Mouse (Mus musculus) heart, embryonic 11.5 days (tissue): ENCODE results near the gene Olfr2. TPM values are rescaled to one million over a fixed set of nuclear protein-coding genes. Genes with fewer than 3 reads are reported as not detected.

Experiments used
- ATAC-seq: fragments of 200-750 bp; cut with Nextera tagmentation; replicated peaks from 2 replicates; pipeline ENCODE4 v1.8.0; 2017; ENCODE audit warnings: moderate library complexity; ENCODE audit not compliant: insufficient number of reproducible peaks, low FRiP score, low TSS enrichment
- H3K27ac ChIP-seq: fragments of 300-500 bp; sonication (generic); 2 replicates; pipeline ENCODE4 v1.5.1; 2014; ENCODE audit warnings: mild to moderate bottlenecking, low read depth, low read length
- H3K27me3 ChIP-seq: fragments of 300-500 bp; sonication (generic); 2 replicates; pipeline ENCODE4 v1.6.1; 2014; ENCODE audit warnings: mild to moderate bottlenecking, low read length, mixed read lengths; ENCODE audit not compliant: control insufficient read depth, insufficient read depth
- H3K36me3 ChIP-seq: fragments of 300-500 bp; sonication (generic); 2 replicates; pipeline ENCODE4 v1.6.1; 2014; ENCODE audit warnings: mild to moderate bottlenecking, low read length, moderate library complexity, mixed read lengths; ENCODE audit not compliant: control insufficient read depth, insufficient read depth
- H3K4me1 ChIP-seq: fragments of 300-500 bp; sonication (generic); 2 replicates; pipeline ENCODE4 v1.6.1; 2014; ENCODE audit warnings: low read length; ENCODE audit not compliant: control insufficient read depth, insufficient read depth
- H3K4me2 ChIP-seq: fragments of 300-500 bp; sonication (generic); 2 replicates; pipeline ENCODE4 v1.6.1; 2014; ENCODE audit warnings: mild to moderate bottlenecking, moderate library complexity
- H3K4me3 ChIP-seq: fragments of 300-500 bp; sonication (generic); 2 replicates; pipeline ENCODE4 v1.5.1; 2014; ENCODE audit warnings: low read depth, low read length
- H3K9ac ChIP-seq: fragments of 300-500 bp; sonication (generic); 2 replicates; pipeline ENCODE4 v1.6.1; 2014; ENCODE audit warnings: mild to moderate bottlenecking, low read depth, low read length, moderate library complexity
- H3K9me3 ChIP-seq: fragments of 300-500 bp; sonication (generic); replicated peaks from 2 replicates; pipeline ENCODE4 v1.6.1; 2016; ENCODE audit warnings: low read length; ENCODE audit not compliant: control insufficient read depth
- WGBS: fragments of 180-500 bp; shearing (Covaris S2); extraction: QIAGEN DNeasy Blood & Tissue Kit; methylation state at CpG from one replicate; pipeline ENCODE4 v1.1.7; 2014; ENCODE audit not compliant: insufficient replicate concordance; 5-methylcytosine and 5-hydroxymethylcytosine counted together
- polyA plus RNA-seq: library from polyadenylated mRNA; unstranded; fragments of >200 nt; fragmentation: Nextera tagmentation; extraction: Ambion mirVana; gene quantifications from 2 replicates; pipeline ENCODE4 v1.2.1, GENCODE M21; 2014

Gene Olfr2
- not detected in 2 replicates for polyA plus RNA-seq

- Histone ChIP-seq H3K4me3 (no peak within 1 kb of the TSS), H3K9me3 (0 out of 2 replicates have a peak, but pooled peaks cover 1% of the 10 kb centered on the region), H3K27me3 (no peaks in the 10 kb centered on the region), H3K36me3 (no peaks in the 10 kb centered on the region), H3K9ac (no peak within 1 kb of the TSS), H3K4me1 (no peaks in the 10 kb centered on the region), H3K27ac (no peak within 1 kb of the TSS), H3K4me2 (no peak within 1 kb of the TSS)
- ATAC-seq: no peak
- WGBS: 52% methylated on average over 1 of the region's 1 CpGs
Measured at GRCm38 (mm10) chr7:107005972-107006371, at the start of gene Olfr2. Gene Olfr2 (minus strand): TSS chr7:107006072.

- Histone ChIP-seq H3K9me3 (no peaks in the 10 kb centered on the region), H3K27me3 (no peaks in the 10 kb centered on the region), H3K4me2 (no peak overlapping the region), H3K36me3 (no peaks in the 10 kb centered on the region), H3K9ac (no peak overlapping the region), H3K27ac (no peak overlapping the region), H3K4me3 (no peak overlapping the region), H3K4me1 (no peaks in the 10 kb centered on the region)
- 38% methylated on average over 3 of the region's 3 CpGs for WGBS
- ATAC-seq: no peak
Measured at GRCm38 (mm10) chr7:107047578-107047977, 41.7 kb upstream of the Olfr2 start.

- Histone ChIP-seq H3K27ac (no peak overlapping the region), H3K4me2 (no peak overlapping the region), H3K27me3 (no peaks in the 10 kb centered on the region), H3K4me3 (no peak overlapping the region), H3K9me3 (no peaks in the 10 kb centered on the region), H3K4me1 (no peaks in the 10 kb centered on the region), H3K9ac (no peak overlapping the region), H3K36me3 (no peaks in the 10 kb centered on the region)
- 3% methylated on average over 5 of the region's 5 CpGs for WGBS
- ATAC-seq: no peak
Measured at GRCm38 (mm10) chr7:107045833-107046232, 40.0 kb upstream of the Olfr2 start.

- Histone ChIP-seq H3K4me2 (no peak overlapping the region), H3K36me3 (no peaks in the 10 kb centered on the region), H3K9me3 (no peaks in the 10 kb centered on the region), H3K27me3 (no peaks in the 10 kb centered on the region), H3K4me1 (no peaks in the 10 kb centered on the region), H3K27ac (no peak overlapping the region), H3K9ac (no peak overlapping the region), H3K4me3 (no peak overlapping the region)
- WGBS: 78% methylated on average over 1 of the region's 1 CpGs
- ATAC-seq: no peak
Measured at GRCm38 (mm10) chr7:107044407-107044806, 38.5 kb upstream of the Olfr2 start.

- Histone ChIP-seq H3K4me2 (no peak overlapping the region), H3K4me3 (no peak overlapping the region), H3K9me3 (no peaks in the 10 kb centered on the region), H3K36me3 (no peaks in the 10 kb centered on the region), H3K27me3 (no peaks in the 10 kb centered on the region), H3K9ac (no peak overlapping the region), H3K27ac (no peak overlapping the region), H3K4me1 (no peaks in the 10 kb centered on the region)
- ATAC-seq: no peak
- 80% methylated on average over 3 of the region's 3 CpGs for WGBS
Measured at GRCm38 (mm10) chr7:107043136-107043535, 37.3 kb upstream of the Olfr2 start.

GRCm38 (mm10) chr7:107039934-107040563 lies 34.2 kb upstream of the Olfr2 start:
- 66% methylated on average over 2 of the region's 2 CpGs for WGBS
- H3K36me3 ChIP-seq: no peaks in the 10 kb centered on the region
- no peaks in the 10 kb centered on the region for H3K9me3 ChIP-seq
- H3K27me3 ChIP-seq: no peaks in the 10 kb centered on the region
- no peaks in the 10 kb centered on the region for H3K4me1 ChIP-seq
- H3K9ac ChIP-seq: no peak overlapping the region
- no peak overlapping the region for H3K4me3 ChIP-seq
- no peak overlapping the region for H3K27ac ChIP-seq
- H3K4me2 ChIP-seq: no peak overlapping the region
- ATAC-seq: no peak

- 76% methylated on average over 1 of the region's 1 CpGs for WGBS
- Histone ChIP-seq H3K36me3 (no peaks in the 10 kb centered on the region), H3K4me1 (no peaks in the 10 kb centered on the region), H3K4me3 (no peak within 1 kb of the TSS), H3K4me2 (no peak within 1 kb of the TSS), H3K27me3 (no peaks in the 10 kb centered on the region), H3K9me3 (no peaks in the 10 kb centered on the region), H3K9ac (no peak within 1 kb of the TSS), H3K27ac (no peak within 1 kb of the TSS)
- no peak for ATAC-seq
Measured at GRCm38 (mm10) chr7:107030874-107031273, 25.0 kb upstream of the Olfr2 start, which contains the start of gene Olfr713. Gene Olfr713 (plus strand): TSS chr7:107031174.

- 17% methylated on average over 3 of the region's 3 CpGs for WGBS
- no peak overlapping the region for H3K9ac ChIP-seq
- H3K4me1 ChIP-seq: no peaks in the 10 kb centered on the region
- 0 out of 2 replicates have a peak, but pooled peaks cover 2% of the 10 kb centered on the region for H3K9me3 ChIP-seq
- no peak overlapping the region for H3K27ac ChIP-seq
- H3K36me3 ChIP-seq: no peaks in the 10 kb centered on the region
- no peak overlapping the region for H3K4me3 ChIP-seq
- ATAC-seq: no peak
- no peak overlapping the region for H3K4me2 ChIP-seq
- H3K27me3 ChIP-seq: no peaks in the 10 kb centered on the region
Measured at GRCm38 (mm10) chr7:107004169-107004568, 1.7 kb downstream of the Olfr2 start.

GRCm38 (mm10) chr7:107000798-107001197 lies 5.1 kb downstream of the Olfr2 start:
- no peak for ATAC-seq

More at GRCm38 (mm10) chr7:107000798-107001197, 5.1 kb downstream of the Olfr2 start:
- Histone ChIP-seq H3K36me3 (no peaks in the 10 kb centered on the region), H3K4me1 (no peaks in the 10 kb centered on the region), H3K4me2 (no peak overlapping the region), H3K9me3 (0 out of 2 replicates have a peak, but pooled peaks cover 2% of the 10 kb centered on the region), H3K27ac (no peak overlapping the region), H3K27me3 (no peaks in the 10 kb centered on the region), H3K9ac (no peak overlapping the region), H3K4me3 (no peak overlapping the region)
- WGBS: 83% methylated on average over 7 of the region's 7 CpGs
